Mouse (Mus musculus): Measurements from ENCODE around the gene Rgs3. TPM values are rescaled to one million over a fixed set of nuclear protein-coding genes. Genes with fewer than 3 reads are reported as not detected.
A peak's percentile ranks its signal among the peaks of the same experiment; 100 is the strongest.

Gene Rgs3
- total RNA-seq, 2 experiments from 2014 or later: 38.9 to 42.2 TPM

DNA sequence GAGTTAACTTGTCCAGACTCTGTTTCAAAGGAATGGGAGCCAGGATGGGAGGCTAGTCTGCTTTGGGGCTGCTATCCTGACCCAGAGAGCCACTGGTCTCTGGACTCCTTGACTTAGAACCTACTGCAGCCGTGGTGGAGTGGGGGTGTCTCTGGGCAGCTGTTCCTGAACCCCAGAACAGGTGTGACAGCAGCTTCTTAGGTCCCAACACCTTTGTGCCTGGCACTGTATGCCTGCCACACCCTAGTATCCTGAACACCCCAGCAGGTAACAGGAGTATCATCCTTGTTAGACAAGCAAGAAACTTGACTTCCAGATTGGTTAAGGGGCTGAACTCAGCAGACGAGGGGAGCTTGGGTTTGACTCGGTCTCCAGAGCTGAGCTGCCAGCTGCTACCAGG lies 138.9 kb downstream of the Rgs3 start:
- no peak for DNase-seq
- intact Hi-C loops (cut with DNase I): loop anchor here (2.0 kb wide), 1 partner anchor 32 kb away; no protein-coding TSS in a partner anchor

- intact Hi-C loops (cut with DNase I): loop anchor here (2.0 kb wide), 1 partner anchor 31 kb away; no protein-coding TSS in a partner anchor
- DNase-seq: peak; percentile 93 to 94
Measured at GRCm38 (mm10) chr4:62699191-62699812, 139.7 kb downstream of the Rgs3 start.

- DNase-seq: no peak
- intact Hi-C loops (cut with DNase I): no loop called here
Measured at GRCm38 (mm10) chr4:62700426-62700825, 140.8 kb downstream of the Rgs3 start.

DNA sequence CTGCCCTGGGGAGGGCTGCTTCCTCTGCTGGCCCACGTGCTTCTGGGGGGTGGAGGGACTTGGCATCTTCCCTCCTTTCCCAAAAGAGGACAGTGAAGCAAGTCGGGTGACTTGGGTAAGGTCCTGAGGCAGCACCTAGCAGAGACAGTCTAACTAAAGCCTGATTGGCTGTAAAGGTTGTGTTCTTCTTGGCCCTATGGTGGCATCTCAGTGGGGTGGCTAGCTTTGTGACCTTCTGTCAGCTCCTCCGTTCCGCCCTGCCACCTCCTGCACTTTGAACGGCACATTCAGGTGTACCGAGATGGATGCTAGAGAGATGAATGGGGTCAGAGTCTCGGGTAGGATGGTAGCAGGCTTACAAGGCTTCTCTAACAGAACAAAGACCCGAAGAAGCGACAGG lies 143.5 kb downstream of the Rgs3 start:
- peak in 1 of 2 experiments; percentile 8 for DNase-seq
- intact Hi-C loops (cut with DNase I): no loop called here

- intact Hi-C loops (cut with DNase I): no loop called here
- no peak for DNase-seq
Measured at GRCm38 (mm10) chr4:62704204-62704603, 144.6 kb downstream of the Rgs3 start.

GRCm38 (mm10) chr4:62705013-62705412 lies 145.4 kb downstream of the Rgs3 start:
- peak in 1 of 2 experiments; percentile 23 for DNase-seq
- intact Hi-C loops (cut with DNase I): no loop called here

GRCm38 (mm10) chr4:62705749-62706148 lies 146.1 kb downstream of the Rgs3 start:
- peak in 1 of 2 experiments; percentile 5 for DNase-seq
- intact Hi-C loops (cut with DNase I): no loop called here

DNA sequence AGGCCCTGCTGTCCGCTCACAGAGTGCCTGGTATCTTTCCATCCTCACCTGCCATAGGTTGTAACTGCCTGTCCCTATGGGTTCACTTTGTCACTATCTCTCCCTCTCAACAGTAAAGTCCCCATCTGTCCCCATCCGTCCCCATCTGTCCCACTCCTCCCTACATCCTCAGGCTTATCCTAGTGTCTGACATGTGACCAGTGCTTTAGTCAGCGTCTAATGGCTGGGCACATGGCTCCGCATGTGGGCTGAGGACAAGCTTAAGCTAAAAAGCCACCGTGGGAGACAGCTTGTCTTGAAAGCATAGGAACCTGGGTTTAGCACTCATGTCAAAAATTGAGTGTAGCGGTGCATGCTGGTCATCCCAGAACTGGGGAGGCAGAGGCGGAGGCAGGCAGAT lies 148.4 kb downstream of the Rgs3 start:
- no peak for DNase-seq
- intact Hi-C loops (cut with DNase I): no loop called here

- no peak for DNase-seq
- intact Hi-C loops (cut with DNase I): no loop called here
Measured at GRCm38 (mm10) chr4:62708994-62709393, 149.3 kb downstream of the Rgs3 start.

DNA sequence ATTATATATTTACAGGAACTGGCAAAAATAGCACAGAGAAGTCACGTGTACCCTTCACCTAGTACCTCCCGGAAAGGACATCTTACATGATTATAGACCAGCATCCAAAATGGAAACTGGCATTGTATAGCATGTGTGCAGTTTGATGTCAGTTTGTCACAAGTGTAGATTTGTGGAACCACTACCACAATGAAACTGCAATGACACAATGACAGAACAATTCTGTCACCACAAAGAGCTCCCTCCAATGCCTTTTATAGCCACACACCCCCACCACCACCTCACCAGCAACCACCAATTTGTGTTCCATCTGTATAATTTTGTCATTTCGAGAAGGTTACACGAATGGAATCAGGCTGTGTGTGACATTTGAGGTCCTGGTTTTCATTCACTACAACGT lies 149.8 kb downstream of the Rgs3 start:
- no peak for DNase-seq
- intact Hi-C loops (cut with DNase I): no loop called here

GRCm38 (mm10) chr4:62711159-62711558 lies 151.5 kb downstream of the Rgs3 start:
- DNase-seq: no peak
- intact Hi-C loops (cut with DNase I): no loop called here

GRCm38 (mm10) chr4:62711582-62711981 lies 151.9 kb downstream of the Rgs3 start:
- DNase-seq: no peak
- intact Hi-C loops (cut with DNase I): no loop called here

- no peak for DNase-seq
Measured at GRCm38 (mm10) chr4:62720861-62721260, 161.2 kb downstream of the Rgs3 start.

DNA sequence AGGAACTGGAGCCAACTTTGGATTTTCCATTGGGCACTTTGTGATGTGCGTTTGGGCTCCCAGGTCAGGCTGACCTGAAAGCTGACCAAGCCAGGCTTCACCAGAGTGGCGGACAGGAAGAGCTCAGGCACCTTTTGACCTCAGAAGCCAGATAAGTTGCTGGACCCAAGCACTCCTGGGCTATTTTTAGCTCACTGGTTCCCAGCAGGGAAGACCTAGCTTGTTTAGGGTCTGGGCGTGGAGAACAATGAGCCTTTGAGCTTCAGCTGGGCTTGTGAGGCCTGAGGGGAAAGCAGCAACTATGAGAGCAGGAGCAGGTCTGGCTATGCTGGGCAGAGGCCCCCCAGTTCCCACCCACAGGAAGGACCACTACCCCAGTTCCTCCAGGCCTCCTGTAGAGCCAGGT lies 162.4 kb downstream of the Rgs3 start:
- intact Hi-C loops (cut with DNase I): no loop called here

More at GRCm38 (mm10) chr4:62720861-62721260, 161.2 kb downstream of the Rgs3 start:
- intact Hi-C loops (cut with DNase I): no loop called here

GRCm38 (mm10) chr4:62723795-62724194 lies 164.1 kb downstream of the Rgs3 start:
- intact Hi-C loops (cut with DNase I): no loop called here
- no peak for DNase-seq

More for the DNA sequence above, 162.4 kb downstream of the Rgs3 start:
- DNase-seq: no peak

- DNase-seq: no peak
- intact Hi-C loops (cut with DNase I): no loop called here
Measured at GRCm38 (mm10) chr4:62726282-62726937, 166.8 kb downstream of the Rgs3 start.

- intact Hi-C loops (cut with DNase I): loop anchor here (2.0 kb wide), 1 partner anchor 33 kb away; no protein-coding TSS in a partner anchor
- DNase-seq: peak; percentile 76 to 80
Measured at GRCm38 (mm10) chr4:62727541-62728303, 168.1 kb downstream of the Rgs3 start.

DNA sequence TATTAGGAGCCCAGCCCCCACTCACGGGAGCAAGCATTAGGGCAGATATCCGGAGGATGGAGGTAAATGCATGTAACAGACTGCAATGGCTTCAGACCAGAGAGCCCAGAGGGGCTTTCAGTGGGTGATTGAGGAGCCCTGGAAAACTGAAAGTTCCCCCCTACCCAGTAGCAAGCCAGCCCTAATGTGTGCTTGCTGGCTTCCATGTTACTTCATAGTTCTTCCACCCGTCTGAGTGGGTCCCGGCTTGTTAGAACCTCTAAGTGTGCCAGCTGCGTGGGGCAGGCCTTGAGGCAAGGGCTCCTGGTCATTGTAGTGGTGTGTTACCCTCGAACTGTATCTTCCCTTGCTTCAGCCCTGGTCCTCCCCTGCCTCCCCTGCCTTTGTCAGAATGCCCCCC lies 168.8 kb downstream of the Rgs3 start:
- intact Hi-C loops (cut with DNase I): loop anchor here (2.0 kb wide), 1 partner anchor 32 kb away; no protein-coding TSS in a partner anchor
- no peak for DNase-seq

GRCm38 (mm10) chr4:62729191-62729590 lies 169.5 kb downstream of the Rgs3 start:
- intact Hi-C loops (cut with DNase I): loop anchor here (2.0 kb wide), 1 partner anchor 32 kb away; no protein-coding TSS in a partner anchor
- DNase-seq: no peak

DNA sequence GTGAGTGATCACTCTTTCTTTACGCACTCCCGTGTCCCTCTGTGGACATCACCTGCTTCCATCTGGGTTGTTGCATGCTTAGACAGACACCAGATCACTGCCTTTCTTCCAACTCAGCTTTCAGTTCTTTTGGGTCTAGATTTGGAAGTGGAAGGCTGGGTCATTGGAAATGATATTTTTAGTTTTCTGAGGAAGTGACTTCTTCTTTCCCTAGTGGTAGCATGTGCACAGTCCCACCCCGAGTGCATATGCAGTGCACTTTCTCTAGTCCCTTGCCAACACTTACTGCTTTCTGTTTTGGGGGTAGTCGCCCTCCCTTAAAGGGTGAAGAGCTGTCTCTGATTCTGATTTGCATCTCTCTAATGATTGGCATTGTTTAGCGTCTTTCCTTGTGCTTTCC lies 170.3 kb downstream of the Rgs3 start:
- intact Hi-C loops (cut with DNase I): loop anchor here (2.0 kb wide), 2 partner anchors 31 kb away; no protein-coding TSS in a partner anchor
- DNase-seq: no peak

- intact Hi-C loops (cut with DNase I): loop anchor here (2.0 kb wide), 1 partner anchor 32 kb away; no protein-coding TSS in a partner anchor
- DNase-seq: no peak
Measured at GRCm38 (mm10) chr4:62730861-62731260, 171.2 kb downstream of the Rgs3 start.

Measured in heart, postnatal 14 days (tissue).